Mouse (Mus musculus): Measurements from ENCODE around the gene Nop53. TPM values are rescaled to one million over a fixed set of nuclear protein-coding genes. Genes with fewer than 3 reads are reported as not detected.
A peak's percentile ranks its signal among the peaks of the same experiment; 100 is the strongest.

Gene Nop53
- polyA plus RNA-seq, 1 experiment from 2014 or later, result 168 TPM

GRCm38 (mm10) chr7:15953307-15954074 is 7.6 kb upstream of the Nop53 start:
- H3K27ac ChIP-seq (ENCODE audit: low read length), result no peak overlapping the region
- no peak overlapping the region for H3K4me3 ChIP-seq (replicated peaks; ENCODE audit: low read length)
- no peaks in the 10 kb centered on the region for H3K27me3 ChIP-seq (ENCODE audit: control insufficient read depth, insufficient read depth, low read length)
- H3K4me1 ChIP-seq (ENCODE audit: control insufficient read depth, insufficient read depth, low read length), result peaks cover 9% of the 10 kb centered on the region; the same call in 1 of the 2 replicates
- no peak overlapping the region for H3K9ac ChIP-seq (ENCODE audit: low read length)
- peaks cover 3% of the 10 kb centered on the region; the same call in 1 of the 2 replicates for H3K9me3 ChIP-seq (replicated peaks; ENCODE audit: control insufficient read depth, low read length)
- ATAC-seq (ENCODE audit: insufficient read depth, low FRiP score), result no peak
- WGBS, result 87% methylated on average over 13 of the region's 13 CpGs
- peaks cover 35% of the 10 kb centered on the region for H3K36me3 ChIP-seq (ENCODE audit: control insufficient read depth, insufficient read depth, low read length)
- H3K4me2 ChIP-seq (ENCODE audit: low read depth, low read length), result no peak overlapping the region

DNA sequence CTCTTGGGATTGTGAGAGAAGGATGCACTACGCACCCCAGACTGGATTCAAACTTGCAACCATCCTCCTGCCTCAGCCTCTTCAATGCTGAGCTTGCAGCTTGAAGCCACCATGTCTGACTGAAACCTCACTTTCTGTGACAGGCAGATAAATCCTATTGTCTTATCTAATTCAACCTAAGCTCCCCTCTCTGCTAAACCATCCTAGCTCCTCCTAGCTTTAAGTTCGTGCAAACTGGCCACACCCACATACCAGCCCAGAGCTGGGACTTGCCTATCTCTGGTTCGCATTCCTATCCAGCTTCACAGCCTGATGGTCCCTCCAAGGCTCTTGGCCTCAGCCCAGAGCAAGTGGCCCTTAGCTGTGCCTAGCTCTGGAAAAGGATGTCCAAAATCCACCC is 6.5 kb upstream of the Nop53 start:
- peaks cover 32% of the 10 kb centered on the region for H3K36me3 ChIP-seq (ENCODE audit: control insufficient read depth, insufficient read depth, low read length)
- no peak overlapping the region for H3K9ac ChIP-seq (ENCODE audit: low read length)
- no peak for ATAC-seq (ENCODE audit: insufficient read depth, low FRiP score)
- no peak overlapping the region for H3K4me2 ChIP-seq (ENCODE audit: low read depth, low read length)
- no peak overlapping the region for H3K4me3 ChIP-seq (replicated peaks; ENCODE audit: low read length)
- 62% methylated on average over 3 of the region's 3 CpGs for WGBS
- H3K9me3 ChIP-seq (replicated peaks; ENCODE audit: control insufficient read depth, low read length), result peaks cover 3% of the 10 kb centered on the region; the same call in 1 of the 2 replicates
- H3K27me3 ChIP-seq (ENCODE audit: control insufficient read depth, insufficient read depth, low read length), result no peaks in the 10 kb centered on the region
- no peak overlapping the region for H3K27ac ChIP-seq (ENCODE audit: low read length)
- H3K4me1 ChIP-seq (ENCODE audit: control insufficient read depth, insufficient read depth, low read length), result peaks cover 13% of the 10 kb centered on the region

- peaks cover 11% of the 10 kb centered on the region for H3K4me1 ChIP-seq (ENCODE audit: control insufficient read depth, insufficient read depth, low read length)
- H3K4me2 ChIP-seq (ENCODE audit: low read depth, low read length), result no peak overlapping the region
- H3K4me3 ChIP-seq (replicated peaks; ENCODE audit: low read length), result no peak overlapping the region
- H3K9me3 ChIP-seq (replicated peaks; ENCODE audit: control insufficient read depth, low read length), result peaks cover 3% of the 10 kb centered on the region; the same call in 1 of the 2 replicates
- H3K27me3 ChIP-seq (ENCODE audit: control insufficient read depth, insufficient read depth, low read length), result no peaks in the 10 kb centered on the region
- no peak overlapping the region for H3K27ac ChIP-seq (ENCODE audit: low read length)
- H3K36me3 ChIP-seq (ENCODE audit: control insufficient read depth, insufficient read depth, low read length), result peaks cover 22% of the 10 kb centered on the region
- 83% methylated on average over 15 of the region's 15 CpGs for whole genome bisulfite sequencing
- no peak overlapping the region for H3K9ac ChIP-seq (ENCODE audit: low read length)
- ATAC-seq (ENCODE audit: insufficient read depth, low FRiP score), result no peak
Observed at GRCm38 (mm10) chr7:15950008-15950407, 4.1 kb upstream of the Nop53 start.

GRCm38 (mm10) chr7:15949216-15949790 is 3.4 kb upstream of the Nop53 start:
- peaks cover 3% of the 10 kb centered on the region; the same call in 1 of the 2 replicates for H3K9me3 ChIP-seq (replicated peaks; ENCODE audit: control insufficient read depth, low read length)
- H3K27me3 ChIP-seq (ENCODE audit: control insufficient read depth, insufficient read depth, low read length), result no peaks in the 10 kb centered on the region
- peak overlapping the region; percentile 59 for H3K27ac ChIP-seq (ENCODE audit: low read length)
- H3K4me1 ChIP-seq (ENCODE audit: control insufficient read depth, insufficient read depth, low read length), result peaks cover 18% of the 10 kb centered on the region
- no peak overlapping the region for H3K4me3 ChIP-seq (replicated peaks; ENCODE audit: low read length)
- H3K36me3 ChIP-seq (ENCODE audit: control insufficient read depth, insufficient read depth, low read length), result peaks cover 20% of the 10 kb centered on the region
- peak overlapping the region; percentile 14 for H3K9ac ChIP-seq (ENCODE audit: low read length)
- peak overlapping the region; percentile 56 for H3K4me2 ChIP-seq (ENCODE audit: low read depth, low read length)
- no peak for ATAC-seq (ENCODE audit: insufficient read depth, low FRiP score)
- WGBS, result 80% methylated on average over 7 of the region's 7 CpGs

DNA sequence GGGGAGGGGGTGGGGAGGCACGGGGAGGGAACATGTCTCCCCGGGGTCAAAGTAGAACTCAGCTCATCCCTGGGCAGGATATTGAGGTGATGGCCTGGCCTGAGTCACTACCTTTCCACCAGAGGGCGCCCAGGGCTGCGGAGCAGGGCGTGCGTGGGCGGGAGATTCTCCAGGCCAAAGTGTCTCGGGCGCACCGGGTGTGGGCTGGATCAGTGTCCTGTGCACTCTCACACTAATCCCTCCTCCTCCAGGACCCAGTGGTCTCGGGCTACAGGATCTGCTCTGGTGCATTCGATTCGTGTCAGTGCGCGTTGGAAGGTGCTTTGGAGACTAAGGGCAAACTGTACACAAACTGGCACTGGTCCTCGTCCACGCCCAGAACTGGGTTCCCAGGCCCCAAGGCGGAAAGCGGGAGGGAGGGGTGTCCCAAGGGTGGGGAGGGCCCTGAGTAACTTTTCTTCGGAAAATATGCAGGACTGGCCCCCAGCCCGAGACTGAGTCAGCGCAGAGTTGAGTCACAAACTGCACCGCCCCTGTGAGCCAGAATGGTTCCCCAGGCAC is 2.6 kb upstream of the Nop53 start:
- Histone ChIP-seq H3K36me3 (ENCODE audit: control insufficient read depth, insufficient read depth, low read length) (peaks cover 12% of the 10 kb centered on the region), H3K4me1 (ENCODE audit: control insufficient read depth, insufficient read depth, low read length) (peaks cover 22% of the 10 kb centered on the region), H3K4me2 (ENCODE audit: low read depth, low read length) (peak overlapping the region; percentile 56), H3K4me3 (replicated peaks; ENCODE audit: low read length) (peak overlapping the region; percentile 32), H3K9me3 (replicated peaks; ENCODE audit: control insufficient read depth, low read length) (peaks cover 3% of the 10 kb centered on the region; the same call in 1 of the 2 replicates), H3K27me3 (ENCODE audit: control insufficient read depth, insufficient read depth, low read length) (no peaks in the 10 kb centered on the region), H3K27ac (ENCODE audit: low read length) (peak overlapping the region; percentile 59), H3K9ac (ENCODE audit: low read length) (peak overlapping the region; percentile 14)
- peak; percentile 80 for ATAC-seq (ENCODE audit: insufficient read depth, low FRiP score)
- 2% methylated on average over 23 of the region's 23 CpGs for WGBS

DNA sequence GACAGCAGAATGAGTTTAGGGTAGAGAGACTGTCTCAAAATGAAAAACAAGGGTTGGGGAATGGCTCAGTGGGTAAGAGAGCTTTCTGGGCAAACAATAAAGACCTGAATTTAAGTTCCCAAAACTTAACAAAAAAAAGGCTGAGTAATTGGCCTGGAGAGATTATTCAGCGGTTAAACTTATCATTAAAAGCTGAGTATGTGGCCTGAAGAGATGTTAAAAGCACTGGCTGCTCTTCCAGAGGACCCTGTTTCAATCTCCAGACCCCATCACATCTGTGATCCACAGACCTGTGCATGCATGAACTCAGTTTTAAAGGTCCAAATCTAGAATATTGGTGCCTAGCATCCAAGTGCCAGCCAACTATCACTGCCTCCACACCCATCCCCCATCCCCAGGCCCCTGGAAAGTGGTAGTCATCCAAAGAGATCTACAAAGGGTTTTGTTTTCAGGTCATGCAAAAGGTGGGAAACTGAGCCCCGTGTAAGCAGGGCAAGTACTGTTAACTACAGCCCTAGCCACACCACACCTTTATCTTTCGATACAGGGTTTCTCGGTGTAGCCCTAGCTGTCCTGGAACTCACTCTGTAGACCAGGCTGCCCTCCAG is 1.9 kb upstream of the Nop53 start:
- peak overlapping the region; percentile 14 for H3K9ac ChIP-seq (ENCODE audit: low read length)
- WGBS, result 44% methylated on average over 4 of the region's 4 CpGs
- H3K36me3 ChIP-seq (ENCODE audit: control insufficient read depth, insufficient read depth, low read length), result peaks cover 9% of the 10 kb centered on the region
- H3K27ac ChIP-seq (ENCODE audit: low read length), result peak overlapping the region; percentile 59
- H3K4me3 ChIP-seq (replicated peaks; ENCODE audit: low read length), result no peak overlapping the region
- peaks cover 22% of the 10 kb centered on the region for H3K4me1 ChIP-seq (ENCODE audit: control insufficient read depth, insufficient read depth, low read length)
- H3K4me2 ChIP-seq (ENCODE audit: low read depth, low read length), result peak overlapping the region; percentile 56
- no peak for ATAC-seq (ENCODE audit: insufficient read depth, low FRiP score)
- no peaks in the 10 kb centered on the region for H3K27me3 ChIP-seq (ENCODE audit: control insufficient read depth, insufficient read depth, low read length)
- no peaks in the 10 kb centered on the region for H3K9me3 ChIP-seq (replicated peaks; ENCODE audit: control insufficient read depth, low read length)

GRCm38 (mm10) chr7:15945211-15945610 is 663 bp downstream of the Nop53 start:
- no peak for ATAC-seq (ENCODE audit: insufficient read depth, low FRiP score)
- H3K9me3 ChIP-seq (replicated peaks; ENCODE audit: control insufficient read depth, low read length), result no peaks in the 10 kb centered on the region
- peaks cover 24% of the 10 kb centered on the region for H3K36me3 ChIP-seq (ENCODE audit: control insufficient read depth, insufficient read depth, low read length)
- 6% methylated on average over 8 of the region's 8 CpGs for WGBS
- H3K27ac ChIP-seq (ENCODE audit: low read length), result peak overlapping the region; percentile 97
- H3K4me2 ChIP-seq (ENCODE audit: low read depth, low read length), result peak overlapping the region; percentile 94
- no peaks in the 10 kb centered on the region for H3K27me3 ChIP-seq (ENCODE audit: control insufficient read depth, insufficient read depth, low read length)
- H3K4me3 ChIP-seq (replicated peaks; ENCODE audit: low read length), result peak overlapping the region; percentile 79
- peak overlapping the region; percentile 90 for H3K9ac ChIP-seq (ENCODE audit: low read length)
- peaks cover 22% of the 10 kb centered on the region for H3K4me1 ChIP-seq (ENCODE audit: control insufficient read depth, insufficient read depth, low read length)

GRCm38 (mm10) chr7:15944311-15944710 is 1.6 kb downstream of the Nop53 start:
- Histone ChIP-seq H3K36me3 (ENCODE audit: control insufficient read depth, insufficient read depth, low read length) (peaks cover 19% of the 10 kb centered on the region), H3K9ac (ENCODE audit: low read length) (peak overlapping the region; percentile 40; the same call in 1 of the 2 replicates), H3K4me3 (replicated peaks; ENCODE audit: low read length) (peak overlapping the region; percentile 14; the same call in 1 of the 2 replicates), H3K4me2 (ENCODE audit: low read depth, low read length) (peak overlapping the region; percentile 94; the same call in 1 of the 2 replicates), H3K9me3 (replicated peaks; ENCODE audit: control insufficient read depth, low read length) (no peaks in the 10 kb centered on the region), H3K4me1 (ENCODE audit: control insufficient read depth, insufficient read depth, low read length) (peaks cover 22% of the 10 kb centered on the region), H3K27ac (ENCODE audit: low read length) (peak overlapping the region; percentile 97), H3K27me3 (ENCODE audit: control insufficient read depth, insufficient read depth, low read length) (no peaks in the 10 kb centered on the region)
- ATAC-seq (ENCODE audit: insufficient read depth, low FRiP score), result no peak
- WGBS, result 88% methylated on average over 1 of the region's 1 CpGs

All from stomach, embryonic 16.5 days (tissue).